Mouse (Mus musculus): ENCODE measurements around the gene Rbms3.

DNA sequence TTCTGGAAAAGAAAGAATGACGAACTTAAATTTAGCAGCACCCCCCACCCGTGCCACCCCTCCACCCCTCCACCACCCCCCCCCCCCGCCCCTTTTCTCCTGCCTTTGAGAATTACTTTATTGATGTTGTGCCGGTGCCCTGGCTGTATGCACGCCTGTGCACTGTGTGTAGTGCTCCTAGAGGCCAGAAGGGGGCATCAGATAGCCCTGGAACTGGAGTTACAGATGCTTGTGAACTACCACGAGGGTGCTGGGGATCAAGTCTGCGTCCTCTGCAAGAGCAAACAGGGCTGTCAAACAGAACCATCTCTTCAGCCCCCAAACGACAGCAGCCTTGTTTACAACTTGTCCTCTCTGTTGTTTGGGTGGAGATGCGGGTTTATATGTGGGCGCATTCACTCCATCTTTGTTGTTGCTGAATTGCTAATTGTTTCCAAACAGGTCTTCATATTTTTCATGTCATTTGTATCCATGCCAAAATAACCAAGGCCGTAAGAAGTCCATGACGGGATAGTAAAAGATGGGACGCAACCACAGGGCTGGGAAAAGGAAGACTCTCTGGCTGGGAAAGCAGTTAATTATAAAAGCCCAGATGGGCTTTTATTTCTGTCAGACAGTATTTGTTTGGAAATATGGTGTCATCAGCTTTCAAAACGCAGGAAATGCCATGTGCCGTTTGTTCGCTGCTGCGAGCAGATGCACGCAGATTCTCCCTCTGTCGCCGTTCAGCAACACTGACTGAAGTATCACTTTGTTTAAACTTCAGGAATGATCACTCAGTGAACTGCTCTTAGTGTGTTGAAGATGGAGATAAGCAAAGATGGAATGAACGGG, 652.9 kb downstream of the Rbms3 start:
- TF ChIP-seq MAFK (IDR thresholded peaks at IDR 0.05; ENCODE audit: insufficient replicate concordance, low read length) = no peak
- no peak for TF ChIP-seq MAX (IDR thresholded peaks at IDR 0.05; ENCODE audit: low read length)
- no peak for TF ChIP-seq JUND (conservative IDR thresholded peaks at IDR 0.05; ENCODE audit: low read depth, low read length)
